Mouse (Mus musculus): ENCODE results near the gene Mapk10.

DNA sequence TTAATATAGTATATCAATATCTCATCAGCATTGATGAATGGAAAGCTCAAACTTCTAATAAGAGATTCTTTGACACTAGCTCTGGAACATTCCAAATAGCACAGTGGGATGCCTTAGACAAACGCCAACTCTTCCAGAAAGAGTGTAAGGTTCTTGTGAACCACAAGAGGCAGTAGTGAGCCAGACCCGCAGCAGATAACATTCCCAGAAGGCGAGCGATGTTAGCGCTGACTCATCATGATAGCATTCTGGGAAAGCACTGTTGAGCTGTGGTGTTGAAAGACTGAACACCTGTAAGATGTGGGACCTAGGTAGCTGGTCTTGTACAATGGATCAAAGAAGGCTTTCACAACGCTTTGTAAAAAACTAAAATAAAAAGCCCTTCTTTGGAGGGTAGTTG, 78.3 kb downstream of the Mapk10 start:
- TF ChIP-seq TAL1 (conservative IDR thresholded peaks at IDR 0.05; ENCODE audit: low read depth, low read length) = no peak
- TF ChIP-seq GATA1 (IDR thresholded peaks at IDR 0.05; ENCODE audit: borderline replicate concordance, low read length) = no peak

All from G1E (cell line).